Mouse (Mus musculus): ENCODE measurements around the gene Iqcc.

GRCm38 (mm10) chr4:129654770-129655169 lies 35.9 kb upstream of the Iqcc start:
- TF ChIP-seq CTCF (IDR thresholded peaks at IDR 0.05), result no peak
- no peak for TF ChIP-seq EP300 (IDR thresholded peaks at IDR 0.05; ENCODE audit: insufficient read depth, low read depth, low read length)
- TF ChIP-seq POLR2A (IDR thresholded peaks at IDR 0.05; ENCODE audit: insufficient read depth, low read depth, low read length), result no peak
